Mouse (Mus musculus): ENCODE measurements around the gene Rgcc. TPM values are rescaled to one million over a fixed set of nuclear protein-coding genes. Genes with fewer than 3 reads are reported as not detected.

Rgcc gene
- 42.1 TPM for polyA plus RNA-seq (2014; fragmentation: Illumina TruSeq; extraction: RNeasy Lipid Tissue Mini Kit (QIAGEN cat#74804); ENCODE audit: low read depth, low replicate concordance)

GRCm38 (mm10) chr14:79301466-79301875 is at the start of gene Rgcc:
Gene Rgcc (minus strand): TSS chr14:79301645.

Other genes with a start within 250 kb of the Rgcc start
- not detected for gene Zfp957, start 54.3 kb downstream of the Rgcc start, polyA plus RNA-seq (2014; fragmentation: Illumina TruSeq; extraction: RNeasy Lipid Tissue Mini Kit (QIAGEN cat#74804); ENCODE audit: low read depth, low replicate concordance)
- 12.9 TPM for gene Naa16, start 89.1 kb upstream of the Rgcc start, polyA plus RNA-seq (2014; fragmentation: Illumina TruSeq; extraction: RNeasy Lipid Tissue Mini Kit (QIAGEN cat#74804); ENCODE audit: low read depth, low replicate concordance)
- gene Mtrf1, start 96.1 kb upstream of the Rgcc start, polyA plus RNA-seq (2014; fragmentation: Illumina TruSeq; extraction: RNeasy Lipid Tissue Mini Kit (QIAGEN cat#74804); ENCODE audit: low read depth, low replicate concordance) = 18.3 TPM
- 7.4 TPM for gene Kbtbd7, start 124.9 kb upstream of the Rgcc start, polyA plus RNA-seq (2014; fragmentation: Illumina TruSeq; extraction: RNeasy Lipid Tissue Mini Kit (QIAGEN cat#74804); ENCODE audit: low read depth, low replicate concordance)
- gene Kbtbd6, start 150.2 kb upstream of the Rgcc start, polyA plus RNA-seq (2014; fragmentation: Illumina TruSeq; extraction: RNeasy Lipid Tissue Mini Kit (QIAGEN cat#74804); ENCODE audit: low read depth, low replicate concordance) = not detected
- gene Elf1, start 179.5 kb upstream of the Rgcc start, polyA plus RNA-seq (2014; fragmentation: Illumina TruSeq; extraction: RNeasy Lipid Tissue Mini Kit (QIAGEN cat#74804); ENCODE audit: low read depth, low replicate concordance) = 15.6 TPM
- gene Wbp4, start 179.9 kb upstream of the Rgcc start, polyA plus RNA-seq (2014; fragmentation: Illumina TruSeq; extraction: RNeasy Lipid Tissue Mini Kit (QIAGEN cat#74804); ENCODE audit: low read depth, low replicate concordance) = 22.1 TPM